Mouse (Mus musculus) cerebellum, adult 2 months (tissue): ENCODE results near the gene Nf1. TPM values are rescaled to one million over a fixed set of nuclear protein-coding genes. Genes with fewer than 3 reads are reported as not detected.
A peak's percentile ranks its signal among the peaks of the same experiment; 100 is the strongest.

ENCODE experiments used
- DNase-seq, 2 experiments: peaks; one replicate each; pipeline ENCODE4 v3.0.0; 2021
- H3K27ac ChIP-seq: fragments of 200-500 bp; 2 replicates; pipeline ENCODE4 v1.5.1; 2012; ENCODE audit warnings: low read length, control low read depth, inconsistent platforms; ENCODE audit not compliant: insufficient read depth
- H3K27me3 ChIP-seq: fragments of 200-500 bp; 2 replicates; pipeline ENCODE4 v1.6.1; 2012; ENCODE audit warnings: inconsistent platforms, mild to moderate bottlenecking, low read length, moderate library complexity; ENCODE audit not compliant: control insufficient read depth, insufficient read depth
- H3K4me1 ChIP-seq: fragments of 200-500 bp; 2 replicates; pipeline ENCODE4 v1.6.1; 2011; ENCODE audit warnings: low read length; ENCODE audit not compliant: control insufficient read depth, insufficient read depth
- H3K4me3 ChIP-seq: fragments of 200-500 bp; replicated peaks from 2 replicates; pipeline ENCODE3; 2011; ENCODE audit warnings: mild to moderate bottlenecking, low read depth, low read length, control low read depth; ENCODE audit not compliant: insufficient read depth
- CTCF ChIP-seq: fragments of 200-500 bp; IDR thresholded peaks from 2 replicates; pipeline ENCODE4 v1.5.1; 2011; ENCODE audit warnings: low read depth, mild to moderate bottlenecking, control low read depth, low read length, moderate library complexity, borderline replicate concordance; ENCODE audit not compliant: insufficient read depth
- POLR2A ChIP-seq: fragments of 200-500 bp; IDR thresholded peaks from 2 replicates; pipeline ENCODE4 v1.6.1; 2011; ENCODE audit warnings: low read length, control low read depth, borderline replicate concordance; ENCODE audit not compliant: insufficient read depth
- WGBS: fragments of 180-500 bp; shearing (Covaris S2); methylation state at CpG from one replicate; pipeline ENCODE4 v1.1.7; 2018; 5-methylcytosine and 5-hydroxymethylcytosine counted together
- polyA plus RNA-seq: library from polyadenylated mRNA; depleted of rRNA; stranded (reverse); fragments of >200 nt; gene quantifications from 2 replicates; pipeline ENCODE4 v1.2.3, GENCODE M21; 2012

Gene Nf1
- polyA plus RNA-seq, 1 experiment: 40.6 TPM

GRCm38 (mm10) chr11:79533950-79534690, 194.6 kb downstream of the Nf1 start:
- Histone ChIP-seq H3K27me3 (no peaks in the 10 kb centered on the region), H3K4me1 (peaks cover 10% of the 10 kb centered on the region), H3K4me3 (no peak overlapping the region), H3K27ac (no peak overlapping the region)
- peak; percentile 33 to 54 for DNase-seq
- WGBS: 22% methylated on average over 8 of the region's 8 CpGs
- TF ChIP-seq POLR2A (no peak), CTCF (no peak)

GRCm38 (mm10) chr11:79535554-79535953, 196.1 kb downstream of the Nf1 start:
- no peak for DNase-seq
- H3K4me3 ChIP-seq: no peak overlapping the region
- H3K27me3 ChIP-seq: no peaks in the 10 kb centered on the region
- H3K27ac ChIP-seq: no peak overlapping the region
- no peak for TF ChIP-seq POLR2A
- TF ChIP-seq CTCF: no peak
- peaks cover 10% of the 10 kb centered on the region for H3K4me1 ChIP-seq
- 96% methylated on average over 4 of the region's 4 CpGs for WGBS

- TF ChIP-seq CTCF (no peak), POLR2A (no peak)
- peaks cover 10% of the 10 kb centered on the region for H3K4me1 ChIP-seq
- H3K27me3 ChIP-seq: no peaks in the 10 kb centered on the region
- no peak overlapping the region for H3K4me3 ChIP-seq
- 96% methylated on average over 3 of the region's 3 CpGs for WGBS
- H3K27ac ChIP-seq: no peak overlapping the region
- DNase-seq: no peak
These were observed 196.8 kb downstream of the Nf1 start for GRCm38 (mm10) chr11:79536293-79536692.

GRCm38 (mm10) chr11:79552622-79553021, 213.1 kb downstream of the Nf1 start:
- Histone ChIP-seq H3K27me3 (no peaks in the 10 kb centered on the region), H3K4me1 (no peaks in the 10 kb centered on the region), H3K27ac (no peak overlapping the region), H3K4me3 (no peak overlapping the region)
- DNase-seq: no peak
- WGBS: 93% methylated on average over 1 of the region's 1 CpGs
- TF ChIP-seq POLR2A: no peak
- TF ChIP-seq CTCF: no peak

- H3K27ac ChIP-seq: no peak overlapping the region
- TF ChIP-seq CTCF: no peak
- 95% methylated on average over 4 of the region's 4 CpGs for WGBS
- no peak overlapping the region for H3K4me3 ChIP-seq
- H3K4me1 ChIP-seq: no peaks in the 10 kb centered on the region
- H3K27me3 ChIP-seq: no peaks in the 10 kb centered on the region
- no peak for DNase-seq
These were observed 221.0 kb downstream of the Nf1 start for GRCm38 (mm10) chr11:79560536-79560935.

- no peak for TF ChIP-seq POLR2A
- no peak for TF ChIP-seq CTCF
- no peak overlapping the region for H3K4me3 ChIP-seq
- no peak for DNase-seq
- no peaks in the 10 kb centered on the region for H3K27me3 ChIP-seq
- H3K4me1 ChIP-seq: no peaks in the 10 kb centered on the region
- no peak overlapping the region for H3K27ac ChIP-seq
- 90% methylated on average over 7 of the region's 7 CpGs for WGBS
These were observed 224.0 kb downstream of the Nf1 start for GRCm38 (mm10) chr11:79563493-79563892.

- WGBS: 63% methylated on average over 1 of the region's 1 CpGs
- Histone ChIP-seq H3K27me3 (no peaks in the 10 kb centered on the region), H3K4me1 (no peaks in the 10 kb centered on the region), H3K27ac (no peak overlapping the region), H3K4me3 (no peak overlapping the region)
- no peak for DNase-seq
- no peak for TF ChIP-seq POLR2A
- no peak for TF ChIP-seq CTCF
These were observed 227.5 kb downstream of the Nf1 start for GRCm38 (mm10) chr11:79566947-79567346.

- TF ChIP-seq CTCF (no peak), POLR2A (no peak)
- DNase-seq: no peak
- Histone ChIP-seq H3K27ac (no peak overlapping the region), H3K4me1 (no peaks in the 10 kb centered on the region), H3K27me3 (no peaks in the 10 kb centered on the region), H3K4me3 (no peak overlapping the region)
- WGBS: 86% methylated on average over 11 of the region's 11 CpGs
These were observed 228.9 kb downstream of the Nf1 start for GRCm38 (mm10) chr11:79568197-79568911.
